Mouse (Mus musculus): ENCODE measurements around the gene Arfgef3.

- TF ChIP-seq CTCF (conservative IDR thresholded peaks at IDR 0.05; ENCODE audit: low read length), result no peak
- no peak for TF ChIP-seq NANOG (IDR thresholded peaks at IDR 0.05; ENCODE audit: borderline replicate concordance, low read length)
These were observed 82.0 kb downstream of the Arfgef3 start for GRCm38 (mm10) chr10:18661606-18662220.
